Mouse (Mus musculus) gastrocnemius, adult 2 months (tissue): ENCODE results near the gene Tmem176a. TPM values are rescaled to one million over a fixed set of nuclear protein-coding genes. Genes with fewer than 3 reads are reported as not detected.
"Not testable (repeated sequence)": the region's sequence is repeated elsewhere in the genome, so short reads cannot be mapped to it uniquely, and the experiment has no call there.

Experiments used
- DNase-seq: peaks from one replicate; pipeline ENCODE4 v3.0.0; 2022
- H3K27ac ChIP-seq: fragments of 200-600 bp; 2 replicates; pipeline ENCODE4 v1.8.1; 2022; ENCODE audit warnings: mild to moderate bottlenecking
- H3K4me3 ChIP-seq: fragments of 200-600 bp; 2 replicates; pipeline ENCODE4 v1.8.1; 2022; ENCODE audit warnings: mild to moderate bottlenecking, moderate library complexity
- CTCF ChIP-seq: fragments of 200-600 bp; IDR thresholded peaks from 2 replicates; pipeline ENCODE4 v1.8.1; 2022; ENCODE audit warnings: antibody characterized with exemption, mild to moderate bottlenecking, moderate library complexity
- intact Hi-C: fragments of 180-260 bp; cut with DNase I; formaldehyde crosslinking; loops from one replicate; pipeline ENCODE4 v1.15.1; 2025
- long read RNA-seq, 2 experiments: library from polyadenylated mRNA; stranded (forward); transcript quantifications; one replicate each; pipeline ENCODE4 v2.0.0; 2021
- total RNA-seq, 2 experiments: library from RNA; stranded (reverse); gene quantifications; 2 replicates each; pipeline ENCODE4 v1.2.3; 2021

Gene Tmem176a
- 1 to 10 TPM; 3.4 to 5.3 TPM for total RNA-seq
- long read RNA-seq, experiment 1, transcript Tmem176a-201 (7 exons, 1,540 nt) = major isoform, 5 of 6 reads
- long read RNA-seq, experiment 1, partial matches to known transcripts = 0 of 6 reads
- long read RNA-seq, experiment 1, other reads (novel, unspliced or antisense) = 0 of 6 reads
- long read RNA-seq, experiment 2, partial matches to known transcripts = 1 of 2 reads
- long read RNA-seq, experiment 2, other reads (novel, unspliced or antisense) = 0 of 2 reads

GRCm38 (mm10) chr6:48840371-48840969 is at the start of gene Tmem176a:
Gene Tmem176a, plus strand, starts transcription at chr6:48840919.
- intact Hi-C loops = no loop called here
- Histone ChIP-seq H3K4me3 (peak within 1 kb of the TSS; percentile 71), H3K27ac (peak within 1 kb of the TSS; percentile 78)
- DNase-seq = peak; percentile 46
- no peak for TF ChIP-seq CTCF

GRCm38 (mm10) chr6:48801897-48802296 is 38.8 kb upstream of the Tmem176a start:
- no peak for DNase-seq
- H3K27ac ChIP-seq = no peak overlapping the region
- no peak for TF ChIP-seq CTCF
- no peak overlapping the region for H3K4me3 ChIP-seq
- intact Hi-C loops = no loop called here

- no peak for DNase-seq
- no peak for TF ChIP-seq CTCF
- Histone ChIP-seq H3K4me3 (no peak overlapping the region), H3K27ac (no peak overlapping the region)
- intact Hi-C loops = no loop called here
Observed at GRCm38 (mm10) chr6:48803406-48804051, 37.2 kb upstream of the Tmem176a start.

- TF ChIP-seq CTCF = no peak
- no peak for DNase-seq
- intact Hi-C loops = no loop called here
- no peak overlapping the region for H3K27ac ChIP-seq
- H3K4me3 ChIP-seq = no peak overlapping the region
Observed at GRCm38 (mm10) chr6:48804346-48804745, 36.4 kb upstream of the Tmem176a start.

- no peak for DNase-seq
- TF ChIP-seq CTCF = no peak
- intact Hi-C loops = no loop called here
- Histone ChIP-seq H3K4me3 (no peak overlapping the region), H3K27ac (no peak overlapping the region)
Observed at GRCm38 (mm10) chr6:48806746-48807145, 34.0 kb upstream of the Tmem176a start.

GRCm38 (mm10) chr6:48809494-48810219 is 31.1 kb upstream of the Tmem176a start:
- Histone ChIP-seq H3K4me3 (no peak overlapping the region), H3K27ac (no peak overlapping the region)
- no peak for TF ChIP-seq CTCF
- no peak for DNase-seq
- intact Hi-C loops = loop anchor here (5.0 kb wide), 1 partner anchor 687 kb away; no protein-coding TSS in a partner anchor

- Histone ChIP-seq H3K4me3 (no peak overlapping the region), H3K27ac (no peak overlapping the region)
- peak; percentile 26; the same call in 1 of the 2 replicates for TF ChIP-seq CTCF
- DNase-seq = no peak
- intact Hi-C loops = loop anchor here (5.0 kb wide), 2 partner anchors 97 to 142 kb away; no protein-coding TSS in a partner anchor
Observed at GRCm38 (mm10) chr6:48815013-48815412, 25.7 kb upstream of the Tmem176a start.

- DNase-seq = peak; percentile 74
- no peak; the same call in 1 of the 2 replicates for TF ChIP-seq CTCF
- no peak overlapping the region for H3K4me3 ChIP-seq
- intact Hi-C loops = loop anchor here (2.0 to 5.0 kb wide), 3 partner anchors 41 to 139 kb away; no protein-coding TSS in a partner anchor
- H3K27ac ChIP-seq = no peak overlapping the region
Observed at GRCm38 (mm10) chr6:48817815-48818214, 22.9 kb upstream of the Tmem176a start.

GRCm38 (mm10) chr6:48821991-48822785 is 18.5 kb upstream of the Tmem176a start:
- DNase-seq, H3K4me3 ChIP-seq, intact Hi-C loops, H3K27ac ChIP-seq: not testable (repeated sequence)

GRCm38 (mm10) chr6:48825016-48825415 is 15.7 kb upstream of the Tmem176a start:
- TF ChIP-seq CTCF = no peak
- DNase-seq = no peak
- intact Hi-C loops = no loop called here
- Histone ChIP-seq H3K4me3 (no peak overlapping the region), H3K27ac (no peak overlapping the region)

- no peak overlapping the region for H3K4me3 ChIP-seq
- no peak for TF ChIP-seq CTCF
- intact Hi-C loops = no loop called here
- H3K27ac ChIP-seq = no peak overlapping the region
- DNase-seq = no peak
Observed at GRCm38 (mm10) chr6:48828976-48829375, 11.7 kb upstream of the Tmem176a start.

GRCm38 (mm10) chr6:48829651-48830050 is 11.1 kb upstream of the Tmem176a start:
- no peak for TF ChIP-seq CTCF
- intact Hi-C loops = no loop called here
- DNase-seq = no peak
- Histone ChIP-seq H3K27ac (no peak overlapping the region), H3K4me3 (no peak overlapping the region)
